Mouse (Mus musculus) embryonic facial prominence, embryonic 14.5 days (tissue): Measurements from ENCODE around the gene Akr1cl. TPM values are rescaled to one million over a fixed set of nuclear protein-coding genes. Genes with fewer than 3 reads are reported as not detected.

ENCODE experiments used
- ATAC-seq: fragments of 200-750 bp; cut with Nextera tagmentation; 2 replicates; pipeline ENCODE4 v1.8.0; 2017; ENCODE audit warnings: low read depth, moderate number of reproducible peaks, moderate TSS enrichment
- DNase-seq: peaks from one replicate; pipeline ENCODE4 v3.0.0-alpha.2; 2015; ENCODE audit warnings: low spot score
- H3K27ac ChIP-seq: fragments of 300-500 bp; sonication (generic); replicated peaks from 2 replicates; pipeline ENCODE4 v1.5.1; 2014; ENCODE audit warnings: low read depth, mild to moderate bottlenecking, low read length, moderate library complexity
- H3K27me3 ChIP-seq: fragments of 300-500 bp; sonication (generic); replicated peaks from 2 replicates; pipeline ENCODE4 v1.6.1; 2014; ENCODE audit warnings: low read length; ENCODE audit not compliant: control insufficient read depth, insufficient read depth
- H3K36me3 ChIP-seq: fragments of 300-500 bp; sonication (generic); 2 replicates; pipeline ENCODE4 v1.6.1; 2014; ENCODE audit warnings: low read length, mixed read lengths; ENCODE audit not compliant: control insufficient read depth, insufficient read depth
- H3K4me1 ChIP-seq: fragments of 300-500 bp; sonication (generic); 2 replicates; pipeline ENCODE4 v1.6.1; 2014; ENCODE audit warnings: antibody characterized with exemption, low read length; ENCODE audit not compliant: control insufficient read depth, insufficient read depth
- H3K4me2 ChIP-seq: fragments of 300-500 bp; sonication (generic); 2 replicates; pipeline ENCODE4 v1.6.1; 2014; ENCODE audit warnings: low read depth, mild to moderate bottlenecking, low read length, moderate library complexity, mixed read lengths
- H3K4me3 ChIP-seq: fragments of 300-500 bp; sonication (generic); 2 replicates; pipeline ENCODE4 v1.5.1; 2014; ENCODE audit warnings: low read depth, mild to moderate bottlenecking, low read length
- H3K9ac ChIP-seq: fragments of 300-500 bp; sonication (generic); 2 replicates; pipeline ENCODE4 v1.6.1; 2014; ENCODE audit warnings: low read depth, mild to moderate bottlenecking, low read length, moderate library complexity, mixed read lengths
- H3K9me3 ChIP-seq: fragments of 300-500 bp; sonication (generic); 2 replicates; pipeline ENCODE4 v1.6.1; 2016; ENCODE audit warnings: low read length; ENCODE audit not compliant: control insufficient read depth
- WGBS: fragments of 180-500 bp; shearing (Covaris S2); extraction: QIAGEN DNeasy Blood & Tissue Kit; methylation state at CpG from one replicate; pipeline ENCODE4 v1.1.7; 2014; 5-methylcytosine and 5-hydroxymethylcytosine counted together
- polyA plus RNA-seq: library from polyadenylated mRNA; unstranded; fragments of >200 nt; fragmentation: Nextera tagmentation; extraction: Ambion mirVana; gene quantifications from 2 replicates; pipeline ENCODE4 v1.2.1, GENCODE M21; 2014

Akr1cl gene
- polyA plus RNA-seq, 1 experiment from 2014 or later, result 0.17 TPM

DNA sequence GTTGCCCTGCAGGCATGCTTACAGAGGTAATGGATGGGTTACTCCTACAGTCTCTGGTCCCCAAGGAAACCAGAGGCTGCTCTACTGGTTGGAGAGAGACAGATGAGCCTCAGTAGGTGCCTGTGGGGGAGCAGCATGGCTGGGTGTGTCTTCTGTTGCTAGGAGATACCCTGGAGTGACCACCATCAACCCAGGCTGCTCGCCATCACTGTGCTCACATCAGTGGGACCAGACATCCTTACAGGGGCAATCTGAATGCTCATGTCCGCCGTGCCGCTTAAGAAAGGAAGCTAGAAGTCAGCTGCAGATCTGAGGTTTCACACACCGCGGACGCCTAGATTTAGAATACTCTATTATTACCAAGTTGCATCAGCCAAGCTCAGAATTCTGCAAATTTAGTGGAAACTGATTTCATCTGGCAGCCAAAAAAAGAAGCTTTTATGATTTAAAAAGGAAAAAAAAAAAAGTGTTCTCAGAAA lies 54.2 kb downstream of the Akr1cl start:
- H3K9ac ChIP-seq, result no peak overlapping the region
- WGBS, result 67% methylated on average over 7 of the region's 7 CpGs
- no peaks in the 10 kb centered on the region for H3K27me3 ChIP-seq
- no peak overlapping the region for H3K4me3 ChIP-seq
- peak; percentile 44; the same call in 1 of the 2 replicates for ATAC-seq
- no peaks in the 10 kb centered on the region for H3K36me3 ChIP-seq
- no peaks in the 10 kb centered on the region for H3K4me1 ChIP-seq
- peak; percentile 9 for DNase-seq
- no peaks in the 10 kb centered on the region for H3K9me3 ChIP-seq
- no peak overlapping the region for H3K27ac ChIP-seq
- H3K4me2 ChIP-seq, result no peak overlapping the region

DNA sequence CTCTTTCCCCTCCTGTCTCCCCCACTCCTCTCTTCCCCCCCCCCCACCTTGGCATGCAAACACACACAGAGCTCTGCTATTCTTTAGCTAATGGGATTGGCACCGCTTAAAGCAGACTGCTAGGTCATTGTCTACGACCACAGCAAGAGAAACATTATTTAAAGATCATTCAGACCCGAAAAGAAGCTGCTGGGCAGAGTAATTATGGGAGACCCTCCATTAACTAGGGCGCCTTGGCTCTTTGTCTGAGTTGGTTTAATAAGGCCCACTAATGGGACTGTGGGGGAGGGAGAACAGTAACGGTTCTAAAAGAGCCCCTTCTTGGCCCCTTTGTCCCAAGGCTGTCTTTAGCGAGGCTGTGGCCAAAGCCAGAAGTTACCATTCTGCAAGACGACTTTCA lies 57.2 kb downstream of the Akr1cl start:
- DNase-seq (peak; percentile 68), ATAC-seq (peak; percentile 53; the same call in 1 of the 2 replicates)
- Histone ChIP-seq H3K36me3 (no peaks in the 10 kb centered on the region), H3K27ac (no peak overlapping the region), H3K9me3 (no peaks in the 10 kb centered on the region), H3K27me3 (no peaks in the 10 kb centered on the region), H3K4me1 (no peaks in the 10 kb centered on the region), H3K4me2 (no peak overlapping the region), H3K4me3 (no peak overlapping the region), H3K9ac (no peak overlapping the region)
- 20% methylated on average over 7 of the region's 7 CpGs for WGBS

DNA sequence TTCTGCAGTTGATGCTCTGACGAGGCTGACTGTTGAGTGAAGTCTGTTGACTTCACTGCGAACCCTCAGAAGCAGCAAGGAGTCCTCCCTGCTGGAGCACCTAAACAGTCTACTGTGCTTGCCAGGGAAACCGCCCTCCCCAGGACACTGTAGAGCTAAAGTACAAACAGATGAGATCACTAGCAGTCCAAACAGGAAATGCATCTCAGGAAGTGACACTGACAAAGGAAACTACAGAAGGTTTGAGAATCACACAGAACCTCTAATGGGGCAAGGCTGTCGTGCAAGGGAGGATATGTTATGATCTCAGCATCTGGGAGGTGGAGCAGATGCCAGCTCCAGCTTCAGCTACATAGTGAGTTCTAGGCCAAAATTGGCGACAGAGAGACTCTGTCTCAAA lies 61.9 kb downstream of the Akr1cl start:
- DNase-seq (no peak), ATAC-seq (no peak)
- no peak overlapping the region for H3K27ac ChIP-seq
- H3K36me3 ChIP-seq, result no peaks in the 10 kb centered on the region
- no peak overlapping the region for H3K4me3 ChIP-seq
- H3K9me3 ChIP-seq, result no peaks in the 10 kb centered on the region
- no peaks in the 10 kb centered on the region for H3K27me3 ChIP-seq
- no peak overlapping the region for H3K4me2 ChIP-seq
- H3K9ac ChIP-seq, result no peak overlapping the region
- 64% methylated on average over 5 of the region's 5 CpGs for WGBS
- H3K4me1 ChIP-seq, result no peaks in the 10 kb centered on the region

Other genes with a start within 250 kb of the Akr1cl start
- 5.6 and 6.0 TPM in 2 replicates for gene Plekhm3, start 75.9 kb downstream of the Akr1cl start, polyA plus RNA-seq
- 0.29 TPM in 1 of 2 replicates, not detected in the other for gene Cryge, start 18.4 kb upstream of the Akr1cl start, polyA plus RNA-seq
- gene Crygd, start 30.7 kb upstream of the Akr1cl start, polyA plus RNA-seq, result not detected in 2 replicates
- 0.37 TPM in 1 of 2 replicates, not detected in the other for gene Crygc, start 40.9 kb upstream of the Akr1cl start, polyA plus RNA-seq
- 0.35 TPM in 1 of 2 replicates, not detected in the other for gene Crygb, start 49.5 kb upstream of the Akr1cl start, polyA plus RNA-seq
- not detected in 2 replicates for gene Cryga, start 70.6 kb upstream of the Akr1cl start, polyA plus RNA-seq
- gene Gm28845, start 86.8 kb upstream of the Akr1cl start, polyA plus RNA-seq, result not detected in 2 replicates
- gene D630023F18Rik, start 90.5 kb upstream of the Akr1cl start, polyA plus RNA-seq, result 0.31 and 0.64 TPM in 2 replicates
- gene Idh1, start 153.7 kb upstream of the Akr1cl start, polyA plus RNA-seq, result 145 and 165 TPM in 2 replicates
- gene Pikfyve, start 153.9 kb upstream of the Akr1cl start, polyA plus RNA-seq, result 14.8 and 14.9 TPM in 2 replicates
- gene Pth2r, start 249.3 kb upstream of the Akr1cl start, polyA plus RNA-seq, result 0.10 and 0.18 TPM in 2 replicates